Mouse (Mus musculus): ENCODE results near the gene Acbd7. TPM values are rescaled to one million over a fixed set of nuclear protein-coding genes. Genes with fewer than 3 reads are reported as not detected.

Gene Acbd7
- polyA plus RNA-seq, 1 experiment from 2014 or later = not detected

DNA sequence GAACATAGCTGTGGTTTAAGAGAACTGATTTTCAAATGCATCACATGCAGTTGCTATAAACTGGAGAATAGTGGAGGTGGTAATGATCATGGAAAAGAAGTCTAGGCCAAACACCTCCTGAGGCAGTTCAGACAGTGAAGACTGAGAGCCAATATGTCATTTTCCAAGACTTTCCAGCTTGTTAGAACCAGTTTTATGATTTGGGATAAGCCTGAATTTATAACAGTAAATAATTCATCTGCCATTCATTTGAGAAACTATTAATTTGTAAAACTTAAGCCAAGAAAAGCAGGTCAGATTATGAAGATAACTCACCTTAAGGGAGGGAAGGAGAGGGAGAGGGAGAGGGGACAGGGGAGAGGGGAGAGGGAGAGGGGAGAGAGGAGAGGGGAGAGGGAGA is 17.2 kb downstream of the Acbd7 start:
- Histone ChIP-seq H3K27me3 (ENCODE audit: control insufficient read depth, insufficient read depth, low read length) (no peaks in the 10 kb centered on the region), H3K4me3 (ENCODE audit: low read depth, low read length) (no peak overlapping the region), H3K4me1 (ENCODE audit: control insufficient read depth, insufficient read depth, low read length) (no peaks in the 10 kb centered on the region), H3K4me2 (ENCODE audit: low read depth, severe bottlenecking) (no peak overlapping the region), H3K27ac (replicated peaks; ENCODE audit: low read depth, low read length) (no peak overlapping the region), H3K9ac (ENCODE audit: low read length) (no peak overlapping the region), H3K36me3 (ENCODE audit: control insufficient read depth, insufficient read depth, low read length) (no peaks in the 10 kb centered on the region), H3K9me3 (ENCODE audit: control insufficient read depth, low read length) (no peaks in the 10 kb centered on the region)
- DNase-seq (ENCODE audit: low spot score) (no peak), ATAC-seq (ENCODE audit: insufficient number of reproducible peaks, low FRiP score, low TSS enrichment, low read depth) (no peak)

- H3K27ac ChIP-seq (replicated peaks; ENCODE audit: low read depth, low read length) = no peak overlapping the region
- H3K36me3 ChIP-seq (ENCODE audit: control insufficient read depth, insufficient read depth, low read length) = no peaks in the 10 kb centered on the region
- H3K9ac ChIP-seq (ENCODE audit: low read length) = no peak overlapping the region
- H3K4me3 ChIP-seq (ENCODE audit: low read depth, low read length) = no peak overlapping the region
- no peak for DNase-seq (ENCODE audit: low spot score)
- 93% methylated on average over 8 of the region's 8 CpGs for WGBS
- no peak overlapping the region for H3K4me2 ChIP-seq (ENCODE audit: low read depth, severe bottlenecking)
- no peaks in the 10 kb centered on the region for H3K9me3 ChIP-seq (ENCODE audit: control insufficient read depth, low read length)
- H3K27me3 ChIP-seq (ENCODE audit: control insufficient read depth, insufficient read depth, low read length) = no peaks in the 10 kb centered on the region
- no peak for ATAC-seq (ENCODE audit: insufficient number of reproducible peaks, low FRiP score, low TSS enrichment, low read depth)
- H3K4me1 ChIP-seq (ENCODE audit: control insufficient read depth, insufficient read depth, low read length) = no peaks in the 10 kb centered on the region
Measured at GRCm38 (mm10) chr2:3355793-3356192, 19.8 kb downstream of the Acbd7 start.

- WGBS = 73% methylated on average over 3 of the region's 3 CpGs
- Histone ChIP-seq H3K36me3 (ENCODE audit: control insufficient read depth, insufficient read depth, low read length) (no peaks in the 10 kb centered on the region), H3K27ac (replicated peaks; ENCODE audit: low read depth, low read length) (no peak overlapping the region), H3K9ac (ENCODE audit: low read length) (no peak overlapping the region), H3K27me3 (ENCODE audit: control insufficient read depth, insufficient read depth, low read length) (no peaks in the 10 kb centered on the region), H3K4me3 (ENCODE audit: low read depth, low read length) (no peak overlapping the region), H3K9me3 (ENCODE audit: control insufficient read depth, low read length) (no peaks in the 10 kb centered on the region), H3K4me2 (ENCODE audit: low read depth, severe bottlenecking) (no peak overlapping the region), H3K4me1 (ENCODE audit: control insufficient read depth, insufficient read depth, low read length) (no peaks in the 10 kb centered on the region)
- ATAC-seq (ENCODE audit: insufficient number of reproducible peaks, low FRiP score, low TSS enrichment, low read depth) (no peak), DNase-seq (ENCODE audit: low spot score) (no peak)
Measured at GRCm38 (mm10) chr2:3356311-3356710, 20.3 kb downstream of the Acbd7 start.

DNA sequence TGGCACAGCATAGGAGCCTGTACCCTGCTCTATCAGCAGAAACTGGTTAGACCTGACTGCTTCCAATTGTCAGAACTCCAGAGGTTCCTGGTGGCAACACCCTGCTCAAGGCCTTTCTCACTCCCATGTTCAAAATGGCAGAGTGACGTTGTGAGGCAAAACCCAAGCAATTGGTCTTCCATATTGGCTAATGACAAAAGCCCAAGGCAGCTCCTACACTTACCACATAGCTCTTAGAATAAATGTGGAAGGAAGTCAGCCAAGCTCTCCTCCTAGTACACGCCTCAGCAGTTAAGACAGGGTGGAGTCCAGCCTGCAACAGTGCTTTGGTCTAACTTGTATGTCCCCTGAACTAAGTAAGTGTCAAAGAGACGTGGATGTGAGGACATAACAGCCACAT is 21.9 kb downstream of the Acbd7 start:
- WGBS = 72% methylated on average over 3 of the region's 3 CpGs
- no peaks in the 10 kb centered on the region for H3K36me3 ChIP-seq (ENCODE audit: control insufficient read depth, insufficient read depth, low read length)
- no peak for DNase-seq (ENCODE audit: low spot score)

GRCm38 (mm10) chr2:3361067-3361466 is 25.1 kb downstream of the Acbd7 start:
- WGBS = 85% methylated on average over 3 of the region's 3 CpGs

More for the DNA sequence above, 21.9 kb downstream of the Acbd7 start:
- Histone ChIP-seq H3K9me3 (ENCODE audit: control insufficient read depth, low read length) (no peaks in the 10 kb centered on the region), H3K4me3 (ENCODE audit: low read depth, low read length) (no peak overlapping the region), H3K4me2 (ENCODE audit: low read depth, severe bottlenecking) (no peak overlapping the region), H3K4me1 (ENCODE audit: control insufficient read depth, insufficient read depth, low read length) (no peaks in the 10 kb centered on the region), H3K27me3 (ENCODE audit: control insufficient read depth, insufficient read depth, low read length) (no peaks in the 10 kb centered on the region), H3K27ac (replicated peaks; ENCODE audit: low read depth, low read length) (no peak overlapping the region), H3K9ac (ENCODE audit: low read length) (no peak overlapping the region)
- no peak for ATAC-seq (ENCODE audit: insufficient number of reproducible peaks, low FRiP score, low TSS enrichment, low read depth)

DNA sequence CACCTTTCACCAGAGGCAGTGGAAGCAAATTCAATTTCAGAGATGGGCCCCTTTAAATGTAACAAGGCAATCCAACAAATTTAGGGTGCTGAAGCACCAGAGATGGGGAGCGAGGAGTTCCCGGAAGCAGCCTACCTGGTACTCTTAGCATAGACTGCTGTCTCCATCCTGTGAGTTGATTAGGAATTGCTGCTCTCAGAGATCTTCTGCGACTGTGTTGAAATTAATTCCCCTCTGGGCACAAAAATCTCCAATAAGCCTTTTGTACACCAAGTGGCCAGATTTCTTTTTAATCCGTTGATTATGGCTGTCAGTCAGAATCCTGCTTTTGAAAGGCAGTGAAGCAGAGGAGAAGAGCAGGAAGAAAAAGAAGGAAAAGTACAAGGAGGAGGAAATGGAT is 29.2 kb downstream of the Acbd7 start:
- Histone ChIP-seq H3K9me3 (ENCODE audit: control insufficient read depth, low read length) (no peaks in the 10 kb centered on the region), H3K4me2 (ENCODE audit: low read depth, severe bottlenecking) (no peak overlapping the region), H3K36me3 (ENCODE audit: control insufficient read depth, insufficient read depth, low read length) (no peaks in the 10 kb centered on the region), H3K27me3 (ENCODE audit: control insufficient read depth, insufficient read depth, low read length) (no peaks in the 10 kb centered on the region), H3K9ac (ENCODE audit: low read length) (no peak overlapping the region), H3K27ac (replicated peaks; ENCODE audit: low read depth, low read length) (no peak overlapping the region), H3K4me1 (ENCODE audit: control insufficient read depth, insufficient read depth, low read length) (no peaks in the 10 kb centered on the region), H3K4me3 (ENCODE audit: low read depth, low read length) (no peak overlapping the region)
- DNase-seq (ENCODE audit: low spot score) = no peak
- WGBS = 77% methylated on average over 4 of the region's 4 CpGs
- no peak for ATAC-seq (ENCODE audit: insufficient number of reproducible peaks, low FRiP score, low TSS enrichment, low read depth)

More at GRCm38 (mm10) chr2:3361067-3361466, 25.1 kb downstream of the Acbd7 start:
- H3K9me3 ChIP-seq (ENCODE audit: control insufficient read depth, low read length) = no peaks in the 10 kb centered on the region
- no peak overlapping the region for H3K4me3 ChIP-seq (ENCODE audit: low read depth, low read length)
- no peak overlapping the region for H3K9ac ChIP-seq (ENCODE audit: low read length)
- no peak overlapping the region for H3K4me2 ChIP-seq (ENCODE audit: low read depth, severe bottlenecking)
- no peaks in the 10 kb centered on the region for H3K27me3 ChIP-seq (ENCODE audit: control insufficient read depth, insufficient read depth, low read length)
- DNase-seq (ENCODE audit: low spot score) = no peak
- no peak overlapping the region for H3K27ac ChIP-seq (replicated peaks; ENCODE audit: low read depth, low read length)
- no peak for ATAC-seq (ENCODE audit: insufficient number of reproducible peaks, low FRiP score, low TSS enrichment, low read depth)
- H3K36me3 ChIP-seq (ENCODE audit: control insufficient read depth, insufficient read depth, low read length) = no peaks in the 10 kb centered on the region
- no peaks in the 10 kb centered on the region for H3K4me1 ChIP-seq (ENCODE audit: control insufficient read depth, insufficient read depth, low read length)

GRCm38 (mm10) chr2:3387105-3387860 is 51.3 kb downstream of the Acbd7 start:
- no peaks in the 10 kb centered on the region for H3K4me1 ChIP-seq (ENCODE audit: control insufficient read depth, insufficient read depth, low read length)
- ATAC-seq (ENCODE audit: insufficient number of reproducible peaks, low FRiP score, low TSS enrichment, low read depth) (no peak), DNase-seq (ENCODE audit: low spot score) (no peak)
- WGBS = 82% methylated on average over 6 of the region's 6 CpGs
- H3K4me2 ChIP-seq (ENCODE audit: low read depth, severe bottlenecking) = no peak overlapping the region
- no peak overlapping the region for H3K9ac ChIP-seq (ENCODE audit: low read length)
- no peak overlapping the region for H3K27ac ChIP-seq (replicated peaks; ENCODE audit: low read depth, low read length)
- no peaks in the 10 kb centered on the region for H3K9me3 ChIP-seq (ENCODE audit: control insufficient read depth, low read length)
- H3K4me3 ChIP-seq (ENCODE audit: low read depth, low read length) = no peak overlapping the region
- H3K27me3 ChIP-seq (ENCODE audit: control insufficient read depth, insufficient read depth, low read length) = no peaks in the 10 kb centered on the region
- H3K36me3 ChIP-seq (ENCODE audit: control insufficient read depth, insufficient read depth, low read length) = no peaks in the 10 kb centered on the region
